Mouse (Mus musculus): ENCODE measurements around the gene Mtrf1l.

DNA sequence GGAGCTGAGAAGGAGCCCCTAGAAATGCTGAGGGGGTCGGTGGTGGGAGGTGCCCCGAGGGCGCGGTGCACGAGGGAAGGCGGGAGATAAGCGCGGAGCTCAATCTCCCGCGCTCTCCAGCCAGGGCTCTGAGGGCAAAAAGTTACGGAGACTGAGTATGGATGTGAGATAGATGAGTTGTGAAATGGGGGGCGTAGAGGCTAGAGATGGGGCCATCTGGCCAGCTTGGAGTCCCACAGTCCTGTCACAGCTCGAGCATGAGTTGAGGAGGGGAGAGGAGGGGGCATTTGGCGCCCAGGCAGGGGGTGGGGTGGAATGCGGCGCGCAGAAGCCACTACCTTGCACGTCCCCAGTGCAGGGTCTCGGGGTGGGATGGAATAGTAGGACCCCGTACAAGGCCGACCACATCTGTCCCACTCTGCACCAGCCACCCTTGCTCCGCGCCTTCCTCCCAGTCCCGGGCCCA lies 19.0 kb downstream of the Mtrf1l start:
- TF ChIP-seq POLR2A (IDR thresholded peaks at IDR 0.05; ENCODE audit: borderline replicate concordance, extremely low read depth, insufficient read depth, insufficient read length, poor library complexity, severe bottlenecking) (no peak), CTCF (IDR thresholded peaks at IDR 0.05; ENCODE audit: borderline replicate concordance, extremely low read depth, insufficient read depth, insufficient read length) (no peak)

Measured in brain, embryonic 14.5 days (tissue).